Mouse (Mus musculus): ENCODE data around the gene Rin3. TPM values are rescaled to one million over a fixed set of nuclear protein-coding genes. Genes with fewer than 3 reads are reported as not detected.

Gene Rin3
- total RNA-seq, 1 experiment, result 3.8 TPM

DNA sequence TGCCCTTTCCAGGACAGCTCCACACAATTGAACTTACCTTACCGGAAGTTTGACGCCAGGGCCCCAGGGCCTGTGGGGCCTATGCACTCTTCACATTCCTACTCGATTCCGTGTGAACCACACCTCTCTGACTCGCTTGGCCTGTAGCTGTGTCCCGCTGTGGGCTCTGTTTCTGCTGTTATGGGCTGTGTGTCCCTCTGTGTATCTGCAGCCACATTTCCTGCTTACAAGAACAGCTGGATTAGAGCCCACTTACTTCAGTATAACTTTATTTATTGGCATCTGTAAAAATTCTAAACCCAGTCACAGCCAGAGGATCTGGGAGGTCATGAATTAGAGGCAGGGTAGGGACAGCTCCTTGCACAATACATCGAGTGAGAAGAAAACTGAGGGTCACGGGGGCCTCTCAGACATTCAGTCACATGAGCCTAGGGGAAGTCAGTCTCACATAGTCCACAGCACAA lies 20.9 kb upstream of the Rin3 start:
- no peak for DNase-seq (ENCODE audit: low read depth, low spot score)
- H3K9me3 ChIP-seq (ENCODE audit: control insufficient read depth, insufficient read depth, low read depth, low read length), result no peaks in the 10 kb centered on the region
- no peak for TF ChIP-seq ZNF384 (IDR thresholded peaks at IDR 0.05; ENCODE audit: low read depth, low read length)
- TF ChIP-seq ZC3H11A (IDR thresholded peaks at IDR 0.05; ENCODE audit: borderline replicate concordance, low read depth, low read length), result no peak
- no peak for TF ChIP-seq HCFC1 (IDR thresholded peaks at IDR 0.05; ENCODE audit: borderline replicate concordance, insufficient read depth, low read length)
- TF ChIP-seq CHD2 (IDR thresholded peaks at IDR 0.05; ENCODE audit: low read depth, low read length), result no peak
- TF ChIP-seq MAFK (IDR thresholded peaks at IDR 0.05; ENCODE audit: insufficient read depth, low read depth, low read length), result no peak
- H3K27ac ChIP-seq (ENCODE audit: insufficient read depth, low read depth, low read length, poor library complexity, severe bottlenecking), result no peak overlapping the region
- H3K36me3 ChIP-seq (ENCODE audit: control insufficient read depth, insufficient read depth, low read length, poor library complexity, severe bottlenecking), result no peaks in the 10 kb centered on the region
- peaks cover 2 to 3% of the 10 kb centered on the region in 2 experiments; a peak in 3 of 4 replicates for H3K4me1 ChIP-seq (ENCODE audit: control insufficient read depth in 2 of 2, insufficient read depth in 2 of 2, low read length in 2 of 2, poor library complexity in 1 of 2)
- H3K9ac ChIP-seq (ENCODE audit: insufficient read depth, low read depth, low read length, poor library complexity, severe bottlenecking), result no peak overlapping the region
- no peak overlapping the region for H3K4me3 ChIP-seq (ENCODE audit: insufficient read depth in 1 of 2, low read depth in 1 of 2, low read length in 2 of 2, poor library complexity in 1 of 2, severe bottlenecking in 1 of 2)
- in situ Hi-C loops (cut with MboI; ENCODE audit: low sequenced_read_pairs in 2 of 2, unreplicated experiment in 2 of 2), result no loop called here

DNA sequence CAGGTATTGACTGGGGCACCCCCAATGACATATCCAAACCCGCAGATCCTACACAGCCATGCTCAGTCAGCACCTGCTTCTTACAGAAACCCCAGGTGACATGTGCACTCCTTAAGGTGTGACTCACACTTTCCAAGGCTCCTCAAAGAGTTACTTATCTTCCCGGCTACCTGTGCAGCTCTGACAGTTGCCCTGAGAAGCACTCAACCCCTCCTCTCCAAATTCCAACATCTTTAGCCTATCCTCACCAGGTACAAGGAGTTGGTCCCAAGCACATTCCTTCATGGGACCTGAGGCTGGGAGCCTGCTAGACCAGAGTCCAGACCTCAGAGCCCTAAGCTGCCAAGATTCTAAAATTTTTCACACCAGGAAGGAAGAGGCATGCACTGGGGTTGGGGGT lies 20.0 kb upstream of the Rin3 start:
- no peaks in the 10 kb centered on the region for H3K9me3 ChIP-seq (ENCODE audit: control insufficient read depth, insufficient read depth, low read depth, low read length)
- H3K9ac ChIP-seq (ENCODE audit: insufficient read depth, low read depth, low read length, poor library complexity, severe bottlenecking), result no peak overlapping the region
- H3K27ac ChIP-seq (ENCODE audit: insufficient read depth, low read depth, low read length, poor library complexity, severe bottlenecking), result no peak overlapping the region
- H3K4me3 ChIP-seq (ENCODE audit: insufficient read depth in 1 of 2, low read depth in 1 of 2, low read length in 2 of 2, poor library complexity in 1 of 2, severe bottlenecking in 1 of 2), result no peak overlapping the region
- no peaks in the 10 kb centered on the region for H3K36me3 ChIP-seq (ENCODE audit: control insufficient read depth, insufficient read depth, low read length, poor library complexity, severe bottlenecking)
- in situ Hi-C loops (cut with MboI; ENCODE audit: low sequenced_read_pairs in 2 of 2, unreplicated experiment in 2 of 2), result no loop called here
- DNase-seq (ENCODE audit: low read depth, low spot score), result no peak
- H3K4me1 ChIP-seq (ENCODE audit: control insufficient read depth in 2 of 2, insufficient read depth in 2 of 2, low read length in 2 of 2, poor library complexity in 1 of 2), result peaks cover 2 to 3% of the 10 kb centered on the region in 2 experiments; a peak in 3 of 4 replicates
- TF ChIP-seq HCFC1 (IDR thresholded peaks at IDR 0.05; ENCODE audit: borderline replicate concordance, insufficient read depth, low read length) (no peak), ZNF384 (IDR thresholded peaks at IDR 0.05; ENCODE audit: low read depth, low read length) (no peak), ZC3H11A (IDR thresholded peaks at IDR 0.05; ENCODE audit: borderline replicate concordance, low read depth, low read length) (no peak), CHD2 (IDR thresholded peaks at IDR 0.05; ENCODE audit: low read depth, low read length) (no peak), MAFK (IDR thresholded peaks at IDR 0.05; ENCODE audit: insufficient read depth, low read depth, low read length) (no peak)

DNA sequence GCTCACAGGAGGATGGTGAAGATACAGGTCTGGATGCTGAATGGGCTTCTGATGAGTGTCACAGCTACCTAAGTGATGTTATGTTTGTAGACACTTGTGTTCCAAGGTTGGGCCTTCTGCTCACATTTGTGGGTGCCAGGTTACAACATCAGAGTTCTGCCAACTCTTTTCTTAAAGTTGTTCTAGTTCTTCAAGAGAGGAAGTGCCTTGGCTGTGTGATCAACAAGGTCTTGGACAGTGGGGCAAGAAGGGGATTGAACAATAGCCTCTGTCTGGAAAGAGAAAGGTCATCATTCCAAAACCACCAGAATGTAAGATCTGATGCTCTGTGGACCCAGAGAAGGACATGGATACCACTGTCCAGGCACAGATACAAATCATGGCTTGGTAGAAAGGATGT lies 19.6 kb upstream of the Rin3 start:
- in situ Hi-C loops (cut with MboI; ENCODE audit: low sequenced_read_pairs in 2 of 2, unreplicated experiment in 2 of 2), result no loop called here
- H3K9ac ChIP-seq (ENCODE audit: insufficient read depth, low read depth, low read length, poor library complexity, severe bottlenecking), result no peak overlapping the region
- TF ChIP-seq CHD2 (IDR thresholded peaks at IDR 0.05; ENCODE audit: low read depth, low read length), result no peak
- no peak for TF ChIP-seq MAFK (IDR thresholded peaks at IDR 0.05; ENCODE audit: insufficient read depth, low read depth, low read length)
- TF ChIP-seq ZNF384 (IDR thresholded peaks at IDR 0.05; ENCODE audit: low read depth, low read length), result no peak
- TF ChIP-seq HCFC1 (IDR thresholded peaks at IDR 0.05; ENCODE audit: borderline replicate concordance, insufficient read depth, low read length), result no peak
- TF ChIP-seq ZC3H11A (IDR thresholded peaks at IDR 0.05; ENCODE audit: borderline replicate concordance, low read depth, low read length), result no peak
- no peak for DNase-seq (ENCODE audit: low read depth, low spot score)
- no peaks in the 10 kb centered on the region for H3K9me3 ChIP-seq (ENCODE audit: control insufficient read depth, insufficient read depth, low read depth, low read length)
- no peaks in the 10 kb centered on the region for H3K36me3 ChIP-seq (ENCODE audit: control insufficient read depth, insufficient read depth, low read length, poor library complexity, severe bottlenecking)
- peaks cover 2 to 3% of the 10 kb centered on the region in 2 experiments; a peak in 3 of 4 replicates for H3K4me1 ChIP-seq (ENCODE audit: control insufficient read depth in 2 of 2, insufficient read depth in 2 of 2, low read length in 2 of 2, poor library complexity in 1 of 2)
- H3K4me3 ChIP-seq (ENCODE audit: insufficient read depth in 1 of 2, low read depth in 1 of 2, low read length in 2 of 2, poor library complexity in 1 of 2, severe bottlenecking in 1 of 2), result no peak overlapping the region
- H3K27ac ChIP-seq (ENCODE audit: insufficient read depth, low read depth, low read length, poor library complexity, severe bottlenecking), result no peak overlapping the region

DNA sequence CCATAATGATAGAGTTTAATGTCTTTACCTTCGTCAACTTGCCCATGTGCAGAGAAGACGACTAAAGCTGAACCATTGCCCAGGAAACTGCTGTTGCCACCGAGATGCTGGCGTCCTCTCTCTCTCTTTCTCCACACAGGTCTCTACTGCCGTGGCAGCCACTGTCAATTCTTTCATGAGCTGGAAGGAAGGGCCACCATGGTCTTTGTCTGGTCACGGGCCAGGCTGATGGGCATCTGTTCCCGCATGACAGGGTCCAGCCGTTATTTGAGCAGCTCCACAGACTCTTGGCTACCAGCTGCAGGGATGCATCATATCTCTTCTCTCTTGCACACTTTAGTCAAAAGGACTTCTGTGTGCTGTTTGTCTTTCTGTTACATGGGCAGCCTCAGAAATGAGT lies 16.4 kb upstream of the Rin3 start:
- TF ChIP-seq ZC3H11A (IDR thresholded peaks at IDR 0.05; ENCODE audit: borderline replicate concordance, low read depth, low read length), result no peak
- TF ChIP-seq ZNF384 (IDR thresholded peaks at IDR 0.05; ENCODE audit: low read depth, low read length), result no peak
- no peak for TF ChIP-seq CHD2 (IDR thresholded peaks at IDR 0.05; ENCODE audit: low read depth, low read length)
- H3K9ac ChIP-seq (ENCODE audit: insufficient read depth, low read depth, low read length, poor library complexity, severe bottlenecking), result no peak overlapping the region
- in situ Hi-C loops (cut with MboI; ENCODE audit: low sequenced_read_pairs in 2 of 2, unreplicated experiment in 2 of 2), result no loop called here

DNA sequence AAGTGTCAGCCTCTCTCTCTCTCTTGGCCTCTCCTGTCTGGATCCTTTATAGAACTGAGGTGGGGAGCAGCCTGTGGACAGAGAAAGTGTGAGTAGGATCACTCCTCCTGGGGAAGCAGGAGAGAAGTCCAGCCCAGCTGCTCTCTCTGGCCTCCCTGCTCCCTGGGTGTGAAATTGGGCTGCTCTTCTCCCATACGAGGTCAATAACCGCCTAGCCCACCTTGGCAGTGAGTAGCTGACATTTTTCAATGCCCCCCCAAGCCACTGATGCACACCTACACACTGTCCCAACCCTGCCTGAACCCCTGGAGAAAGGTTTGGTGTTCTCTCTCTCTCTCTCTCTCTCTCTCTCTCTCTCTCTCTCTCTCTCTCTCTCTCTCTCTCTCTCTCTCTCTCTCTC lies 13.7 kb upstream of the Rin3 start:
- no peaks in the 10 kb centered on the region for H3K9me3 ChIP-seq (ENCODE audit: control insufficient read depth, insufficient read depth, low read depth, low read length)
- H3K9ac ChIP-seq (ENCODE audit: insufficient read depth, low read depth, low read length, poor library complexity, severe bottlenecking), result no peak overlapping the region
- no peaks in the 10 kb centered on the region for H3K36me3 ChIP-seq (ENCODE audit: control insufficient read depth, insufficient read depth, low read length, poor library complexity, severe bottlenecking)
- H3K4me3 ChIP-seq (ENCODE audit: insufficient read depth in 1 of 2, low read depth in 1 of 2, low read length in 2 of 2, poor library complexity in 1 of 2, severe bottlenecking in 1 of 2), result no peak overlapping the region
- DNase-seq (ENCODE audit: low read depth, low spot score), result no peak
- no peak overlapping the region for H3K27ac ChIP-seq (ENCODE audit: insufficient read depth, low read depth, low read length, poor library complexity, severe bottlenecking)
- in situ Hi-C loops (cut with MboI; ENCODE audit: low sequenced_read_pairs in 2 of 2, unreplicated experiment in 2 of 2), result no loop called here
- H3K4me1 ChIP-seq (ENCODE audit: control insufficient read depth in 2 of 2, insufficient read depth in 2 of 2, low read length in 2 of 2, poor library complexity in 1 of 2), result no peaks in the 10 kb centered on the region
- no peak for TF ChIP-seq ZC3H11A (IDR thresholded peaks at IDR 0.05; ENCODE audit: borderline replicate concordance, low read depth, low read length)
- no peak for TF ChIP-seq CHD2 (IDR thresholded peaks at IDR 0.05; ENCODE audit: low read depth, low read length)
- no peak for TF ChIP-seq MAFK (IDR thresholded peaks at IDR 0.05; ENCODE audit: insufficient read depth, low read depth, low read length)
- no peak for TF ChIP-seq HCFC1 (IDR thresholded peaks at IDR 0.05; ENCODE audit: borderline replicate concordance, insufficient read depth, low read length)
- TF ChIP-seq ZNF384 (IDR thresholded peaks at IDR 0.05; ENCODE audit: low read depth, low read length), result no peak

More for the DNA sequence above, 16.4 kb upstream of the Rin3 start:
- no peak overlapping the region for H3K4me3 ChIP-seq (ENCODE audit: insufficient read depth in 1 of 2, low read depth in 1 of 2, low read length in 2 of 2, poor library complexity in 1 of 2, severe bottlenecking in 1 of 2)
- H3K9me3 ChIP-seq (ENCODE audit: control insufficient read depth, insufficient read depth, low read depth, low read length), result no peaks in the 10 kb centered on the region
- H3K4me1 ChIP-seq (ENCODE audit: control insufficient read depth in 2 of 2, insufficient read depth in 2 of 2, low read length in 2 of 2, poor library complexity in 1 of 2), result peaks cover under 1 to 3% of the 10 kb centered on the region in 2 experiments; a peak in 1 of 4 replicates
- no peak overlapping the region for H3K27ac ChIP-seq (ENCODE audit: insufficient read depth, low read depth, low read length, poor library complexity, severe bottlenecking)
- H3K36me3 ChIP-seq (ENCODE audit: control insufficient read depth, insufficient read depth, low read length, poor library complexity, severe bottlenecking), result no peaks in the 10 kb centered on the region
- no peak for DNase-seq (ENCODE audit: low read depth, low spot score)
